In genomic region chr15:86160906-86161305, GRCm38 (mm10) we compare ENCODE assay signal across 22 mouse cellular contexts.
"Had no signal": no experiment of that assay in that cellular context is flagged by ENCODE, and none has a peak within 500 bp of the region (broad histone marks: within the 10 kb centered on the region; RNA-seq: fewer than 3 reads in every experiment).

No protein-coding gene starts in this region.

- H3K36me3 ChIP-seq: liver, embryonic 15.5 days had no signal

- H3K9me3 ChIP-seq: kidney, embryonic 15.5 days; limb, embryonic 10.5 days; limb, embryonic 13.5 days; liver, embryonic 12.5 days; liver, embryonic 15.5 days; lung, embryonic 15.5 days; midbrain, embryonic 12.5 days; midbrain, embryonic 15.5 days; neural tube, embryonic 12.5 days; neural tube, embryonic 15.5 days had no signal

- H3K27me3 ChIP-seq: kidney, embryonic 15.5 days; limb, embryonic 13.5 days; liver, embryonic 12.5 days; liver, embryonic 15.5 days; lung, embryonic 15.5 days; midbrain, embryonic 12.5 days; midbrain, embryonic 15.5 days; neural tube, embryonic 12.5 days; neural tube, embryonic 15.5 days had no signal

- DNase-seq: kidney, adult 8-10 months; kidney, postnatal 14 days; layer of hippocampus, adult 9-11 months; liver; lung, postnatal 10 days; lung, postnatal 36 days; right cerebral cortex, adult 18-20 months; right cerebral cortex, postnatal 14 days; right cerebral cortex, postnatal 4 days; thymus, adult 18-20 months; thymus, postnatal 36 days had no signal

- H3K4me3 ChIP-seq: kidney, embryonic 15.5 days; layer of hippocampus, adult 2 months; limb, embryonic 10.5 days; limb, embryonic 13.5 days; liver, embryonic 12.5 days; liver, embryonic 15.5 days; lung, embryonic 15.5 days; midbrain, embryonic 12.5 days; midbrain, embryonic 15.5 days; neural tube, embryonic 12.5 days; neural tube, embryonic 15.5 days had no signal

- H3K27ac ChIP-seq: kidney, embryonic 15.5 days; layer of hippocampus, adult 2 months; limb, embryonic 10.5 days; limb, embryonic 13.5 days; liver, embryonic 12.5 days; liver, embryonic 15.5 days; lung, embryonic 15.5 days; midbrain, embryonic 12.5 days; midbrain, embryonic 15.5 days; neural tube, embryonic 12.5 days; neural tube, embryonic 15.5 days had no signal

- H3K4me2 ChIP-seq: kidney, embryonic 15.5 days; limb, embryonic 13.5 days; liver, embryonic 12.5 days; liver, embryonic 15.5 days; lung, embryonic 15.5 days; midbrain, embryonic 12.5 days; midbrain, embryonic 15.5 days; neural tube, embryonic 12.5 days; neural tube, embryonic 15.5 days had no signal

- H3K9ac ChIP-seq: kidney, embryonic 15.5 days; limb, embryonic 13.5 days; liver, embryonic 12.5 days; liver, embryonic 15.5 days; lung, embryonic 15.5 days; midbrain, embryonic 12.5 days; midbrain, embryonic 15.5 days; neural tube, embryonic 12.5 days; neural tube, embryonic 15.5 days had no signal

- H3K4me1 ChIP-seq: limb, embryonic 10.5 days; liver, embryonic 15.5 days; lung, embryonic 15.5 days; midbrain, embryonic 12.5 days; midbrain, embryonic 15.5 days; neural tube, embryonic 12.5 days had no signal

- ATAC-seq: liver, embryonic 12.5 days; midbrain, embryonic 15.5 days had no signal
